Mouse (Mus musculus) G1E (cell line): ENCODE measurements around the gene Vps53.

Experiments used
- CTCF ChIP-seq: IDR thresholded peaks from 2 replicates; pipeline ENCODE4 v1.5.1; 2012; ENCODE audit warnings: low read depth, low read length, inconsistent platforms, mixed read lengths
- GATA1 ChIP-seq: IDR thresholded peaks from 2 replicates; pipeline ENCODE4 v1.6.1; 2012; ENCODE audit warnings: borderline replicate concordance, low read length, inconsistent platforms, mixed read lengths
- GATA2 ChIP-seq: IDR thresholded peaks from 2 replicates; pipeline ENCODE4 v1.6.1; 2012; ENCODE audit warnings: low read depth, low read length, inconsistent platforms, borderline replicate concordance
- POLR2AphosphoS5 ChIP-seq: IDR thresholded peaks from 2 replicates; pipeline ENCODE4 v1.6.1; 2012; ENCODE audit warnings: low read depth, low read length, inconsistent platforms; ENCODE audit not compliant: insufficient replicate concordance
- TAL1 ChIP-seq: conservative IDR thresholded peaks from 2 replicates; pipeline ENCODE4 v1.6.1; 2012; ENCODE audit warnings: low read depth, low read length, inconsistent platforms, mixed read lengths

DNA sequence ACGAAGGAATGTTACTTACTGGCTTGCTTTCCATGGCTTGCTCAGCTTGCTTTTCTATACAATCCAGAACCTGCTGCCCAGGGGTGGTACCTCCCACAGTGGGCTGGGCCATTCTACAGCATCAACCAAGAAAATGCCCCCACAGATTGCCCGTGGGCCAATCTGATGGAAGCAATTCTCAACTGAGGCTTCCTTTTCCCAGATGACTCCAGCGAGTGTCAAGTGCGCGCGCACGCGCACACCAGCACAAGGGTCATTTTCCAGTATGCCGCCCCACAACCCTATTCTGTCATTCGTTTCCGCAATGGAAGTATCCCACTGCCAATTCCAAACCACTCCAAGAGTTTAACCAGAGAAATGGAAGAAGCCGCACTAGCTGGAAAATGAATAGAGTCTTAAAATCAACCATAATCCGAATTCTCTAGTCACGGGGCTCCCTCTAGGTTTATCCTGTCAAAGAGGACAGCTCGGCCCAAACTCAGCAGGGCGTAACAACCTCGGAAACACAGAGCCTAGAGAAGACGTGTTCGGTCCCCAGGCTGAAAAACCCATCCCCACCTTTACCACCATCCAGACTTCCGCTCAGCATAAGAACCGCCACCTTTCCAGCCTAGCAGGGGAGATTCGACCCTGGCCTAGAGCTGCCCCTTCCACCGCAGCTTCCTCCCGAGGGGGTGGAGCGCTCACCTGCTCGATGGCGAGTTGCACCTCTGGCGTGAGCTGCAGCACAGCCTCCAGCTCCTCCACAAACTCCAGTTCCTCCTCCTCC is 537 bp downstream of the Vps53 start:
- TF ChIP-seq CTCF: no peak
- TF ChIP-seq GATA1: no peak
- TF ChIP-seq TAL1: no peak
- TF ChIP-seq GATA2: no peak
- TF ChIP-seq POLR2AphosphoS5: no peak
